Mouse (Mus musculus): ENCODE measurements around the gene Gabrb3.

DNA sequence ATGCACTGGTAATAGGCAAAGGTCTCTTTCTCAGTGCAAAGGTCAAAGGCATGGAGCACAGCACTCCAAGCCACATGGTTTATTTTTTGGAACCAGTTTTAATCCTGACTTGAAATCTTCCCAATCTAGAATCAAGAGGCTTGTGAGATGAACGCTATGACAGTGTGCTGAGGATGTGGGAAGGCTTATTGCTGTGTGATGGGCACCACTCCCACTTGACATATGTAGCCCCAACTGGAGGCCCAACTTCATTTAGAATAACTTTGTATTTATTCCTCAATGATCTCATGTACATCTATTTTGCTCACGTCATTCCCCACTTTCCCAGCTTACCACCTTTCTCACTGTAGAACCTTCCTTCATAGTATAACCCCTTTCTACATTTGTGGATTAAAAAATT is 200.5 kb downstream of the Gabrb3 start:
- TF ChIP-seq CTCF (IDR thresholded peaks at IDR 0.05; ENCODE audit: control insufficient read depth, insufficient read depth, insufficient replicate concordance, low read depth, low read length) (no peak), POLR2A (IDR thresholded peaks at IDR 0.05; ENCODE audit: control insufficient read depth, low read depth, low read length) (no peak)
